Mouse (Mus musculus) bone marrow, adult 2 months (tissue): Measurements from ENCODE around the gene Kcnc1.

ENCODE experiments used
- CTCF ChIP-seq: fragments of 200-500 bp; IDR thresholded peaks from 2 replicates; pipeline ENCODE4 v1.5.1; 2011; ENCODE audit warnings: low read length, control low read depth; ENCODE audit not compliant: control insufficient read depth, insufficient read depth
- POLR2A ChIP-seq: fragments of 200-500 bp; IDR thresholded peaks from 2 replicates; pipeline ENCODE4 v1.6.1; 2011; ENCODE audit warnings: low read depth, mild to moderate bottlenecking, control low read depth, low read length, borderline replicate concordance; ENCODE audit not compliant: control insufficient read depth

DNA sequence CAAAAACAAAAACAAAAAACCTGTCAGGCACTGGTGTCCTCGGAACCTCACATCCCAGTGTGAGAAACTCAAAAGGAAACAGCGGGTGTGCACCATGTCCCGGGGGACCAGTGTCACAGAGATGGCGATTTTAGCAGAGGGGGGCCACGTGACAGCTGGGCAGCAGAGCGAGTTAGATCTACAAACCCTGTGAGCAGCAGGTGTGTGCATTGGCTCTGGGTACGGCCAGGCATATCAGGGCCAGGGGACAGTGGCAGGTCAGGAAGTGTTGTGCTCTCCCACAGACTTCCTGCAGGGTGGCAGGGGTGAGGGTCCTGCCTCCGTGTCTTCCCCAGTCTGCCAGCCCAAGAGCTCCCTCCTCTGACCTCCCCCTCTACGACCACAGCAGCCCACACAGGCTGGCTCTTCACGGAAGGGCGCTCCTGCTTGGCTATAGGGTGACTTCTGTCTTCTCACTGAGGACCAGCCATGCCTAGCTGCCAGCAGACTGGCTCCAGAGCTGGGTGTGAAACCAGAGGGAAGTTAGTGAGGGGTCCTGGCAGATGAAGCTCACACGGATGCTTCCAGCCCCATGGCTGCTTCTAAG is 13.0 kb downstream of the Kcnc1 start:
- TF ChIP-seq POLR2A (peak; percentile 50; the same call in 1 of the 2 replicates), CTCF (no peak)
